In the genomic region with DNA sequence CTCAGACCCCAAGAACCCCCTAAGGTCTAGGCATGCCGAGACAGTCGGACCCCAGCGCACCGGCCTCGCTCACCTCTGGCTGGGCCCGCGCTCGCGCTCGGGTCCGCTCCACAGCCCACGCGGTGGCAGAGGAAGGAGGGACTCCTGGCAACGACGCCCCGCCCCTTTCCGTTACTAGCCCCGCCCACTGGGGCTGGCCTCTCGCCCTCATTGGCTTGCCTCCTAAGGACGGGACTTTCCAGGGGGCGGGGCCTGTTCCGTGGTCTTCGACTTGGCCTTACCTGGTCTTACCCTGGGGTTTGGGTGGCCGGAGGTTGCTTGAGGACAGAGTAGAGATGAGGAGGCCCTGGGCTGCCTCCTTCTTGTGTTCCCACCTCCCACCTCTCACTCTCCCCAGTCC, we compare ENCODE assay signal across 24 mouse cellular contexts. TPM values are rescaled to one million over a fixed set of nuclear protein-coding genes. Genes with fewer than 3 reads are reported as not detected.
A peak's percentile ranks its signal among the peaks of the same experiment; 100 is the strongest.
DNase-seq lines count a peak whose midpoint lies in the region; ATAC-seq and TF ChIP-seq lines count a peak whose summit lies in the region.
"Had no signal": no experiment of that assay in that cellular context is flagged by ENCODE, and none has a peak within 500 bp of the region (broad histone marks: within the 10 kb centered on the region; RNA-seq: fewer than 3 reads in every experiment).

A gene (minus strand): TSS at position 386 of the 400 bp plus-strand sequence.

- no peak within 1 kb of the TSS for H3K27ac ChIP-seq in heart, embryonic 12.5 days (ENCODE audit: poor library complexity, severe bottlenecking)
- no peak within 1 kb of the TSS for H3K27ac ChIP-seq in liver, embryonic 11.5 days (ENCODE audit: low read depth, low read length)
- H3K27ac ChIP-seq in liver, postnatal 0 days (ENCODE audit: low read depth), result no peak within 1 kb of the TSS
- H3K27ac ChIP-seq: embryonic facial prominence, embryonic 15.5 days; gastrocnemius, adult 2 months had no signal

- H3K4me2 ChIP-seq in heart, embryonic 12.5 days, result no peak within 1 kb of the TSS
- no peak within 1 kb of the TSS for H3K4me2 ChIP-seq in liver, embryonic 11.5 days
- no peak within 1 kb of the TSS for H3K4me2 ChIP-seq in liver, postnatal 0 days (ENCODE audit: low read depth, low read length)
- H3K4me2 ChIP-seq: embryonic facial prominence, embryonic 15.5 days; lung, embryonic 14.5 days had no signal

- H3K36me3 ChIP-seq in heart, embryonic 12.5 days, result no peaks in the 10 kb centered on the region
- H3K36me3 ChIP-seq in liver, embryonic 11.5 days (ENCODE audit: control insufficient read depth, insufficient read depth, low read length), result no peaks in the 10 kb centered on the region
- no peaks in the 10 kb centered on the region for H3K36me3 ChIP-seq in liver, postnatal 0 days (replicated peaks; ENCODE audit: insufficient read depth, low read length)
- H3K36me3 ChIP-seq: embryonic facial prominence, embryonic 15.5 days had no signal

- no peak for TF ChIP-seq EP300 in liver, postnatal 0 days (IDR thresholded peaks at IDR 0.05; ENCODE audit: low read depth)

- no peak for TF ChIP-seq CTCF in liver, postnatal 0 days (IDR thresholded peaks at IDR 0.05; ENCODE audit: low read depth)

- 0 out of 2 replicates have a peak, but pooled peaks have one; percentile 24 for ATAC-seq in heart, embryonic 12.5 days (ENCODE audit: insufficient number of reproducible peaks, low FRiP score)
- ATAC-seq in liver, embryonic 11.5 days (replicated peaks; ENCODE audit: low FRiP score), result 0 out of 2 replicates have a peak, but pooled peaks have one; percentile 26
- no peak for ATAC-seq in liver, postnatal 0 days
- ATAC-seq: activated CD4-positive, CD25-positive, alpha-beta regulatory T cell, adult 4 months had no signal

- no peak within 1 kb of the TSS for H3K4me3 ChIP-seq in heart, embryonic 12.5 days
- no peak within 1 kb of the TSS for H3K4me3 ChIP-seq in liver, embryonic 11.5 days (ENCODE audit: low read depth, low read length)
- no peak within 1 kb of the TSS for H3K4me3 ChIP-seq in liver, postnatal 0 days (ENCODE audit: low read depth, low read length)
- H3K4me3 ChIP-seq: embryonic facial prominence, embryonic 15.5 days; gastrocnemius, adult 2 months had no signal

- peaks cover 30% of the 10 kb centered on the region for H3K9me3 ChIP-seq in heart, embryonic 12.5 days (replicated peaks)
- 0 out of 2 replicates have a peak, but pooled peaks cover 3% of the 10 kb centered on the region for H3K9me3 ChIP-seq in liver, embryonic 11.5 days (ENCODE audit: control insufficient read depth, low read length)
- H3K9me3 ChIP-seq in liver, postnatal 0 days (ENCODE audit: low read length), result peaks cover 5% of the 10 kb centered on the region; the same call in 1 of the 2 replicates

- 80% methylated on average over 24 of the region's 24 CpGs for WGBS in heart, embryonic 12.5 days
- 73% methylated on average over 23 of the region's 24 CpGs for WGBS in liver, embryonic 11.5 days
- WGBS in liver, postnatal 0 days (ENCODE audit: insufficient replicate concordance), result 83% methylated on average over 24 of the region's 24 CpGs

- DNase-seq in heart, adult 11 months, result no peak
- no peak for DNase-seq in liver, embryonic 11.5 days (ENCODE audit: low spot score)
- DNase-seq in liver, postnatal 0 days, result no peak
- DNase-seq in ZHBTc4 (ENCODE audit: low read depth, low spot score), result peak; percentile 89
- DNase-seq in testis, postnatal 14 days (ENCODE audit: low spot score), result peak; percentile 97
- DNase-seq in thymus, postnatal 4 days, result no peak
- DNase-seq: adrenal gland, postnatal 25 days; cerebellum, adult 11 months; cerebellum, postnatal 10 days; gastrocnemius, adult 2 months; heart, postnatal 10 days; kidney, adult 8-10 months; layer of hippocampus, postnatal 36 days; lung, embryonic 14.5 days; lung, postnatal 4 days; retina, postnatal 1 day; right cerebral cortex, postnatal 4 days; thymus, adult 18-20 months had no signal

- H3K4me1 ChIP-seq in heart, embryonic 12.5 days (replicated peaks), result peaks cover 4% of the 10 kb centered on the region; the same call in 1 of the 2 replicates
- no peaks in the 10 kb centered on the region for H3K4me1 ChIP-seq in liver, embryonic 11.5 days (replicated peaks; ENCODE audit: control insufficient read depth, insufficient read depth, low read length)
- H3K4me1 ChIP-seq in liver, postnatal 0 days (ENCODE audit: insufficient read depth), result peaks cover under 1% of the 10 kb centered on the region; the same call in 1 of the 2 replicates
- H3K4me1 ChIP-seq: embryonic facial prominence, embryonic 15.5 days had no signal

- no peaks in the 10 kb centered on the region for H3K27me3 ChIP-seq in heart, embryonic 12.5 days (replicated peaks)
- H3K27me3 ChIP-seq in liver, embryonic 11.5 days (replicated peaks; ENCODE audit: control insufficient read depth, insufficient read depth, low read length), result no peaks in the 10 kb centered on the region
- H3K27me3 ChIP-seq in liver, postnatal 0 days (ENCODE audit: insufficient read depth, low read length), result no peaks in the 10 kb centered on the region
- H3K27me3 ChIP-seq: embryonic facial prominence, embryonic 15.5 days had no signal

- no peak within 1 kb of the TSS for H3K9ac ChIP-seq in heart, embryonic 12.5 days
- no peak within 1 kb of the TSS for H3K9ac ChIP-seq in liver, embryonic 11.5 days (ENCODE audit: low read depth, low read length)
- no peak within 1 kb of the TSS for H3K9ac ChIP-seq in liver, postnatal 0 days (replicated peaks)
- H3K9ac ChIP-seq: embryonic facial prominence, embryonic 15.5 days; lung, embryonic 14.5 days had no signal

RNA-seq across cellular contexts. Expression of the gene that starts here (rescaled TPM):
- polyA plus RNA-seq in heart, embryonic 12.5 days (2016; fragmentation: Nextera tagmentation; extraction: Ambion mirVana), result not detected in 2 replicates
- polyA plus RNA-seq in liver, embryonic 11.5 days (2014; fragmentation: Nextera tagmentation; extraction: Ambion mirVana), result not detected in 2 replicates
- polyA plus RNA-seq in liver, postnatal 0 days (2015; fragmentation: Nextera tagmentation; extraction: Ambion mirVana), result not detected in 2 replicates
- polyA plus RNA-seq: activated CD4-positive, CD25-positive, alpha-beta regulatory T cell, adult 4 months; embryonic facial prominence, embryonic 15.5 days; gonadal fat pad, adult 2 months; hindbrain, embryonic 11.5 days; liver, adult 2 months; lung, embryonic 14.5 days had no signal

Comparison
In these comparisons a context has a peak if more than half of its experiments do, and no peak if none do; other contexts are left out.
1. Peak in ATAC-seq in heart, embryonic 12.5 days; RNA of the gene not detected or under 1 TPM.
2. Peak in ATAC-seq in liver, embryonic 11.5 days; RNA of the gene not detected or under 1 TPM.
3. DNase-seq: peak in ZHBTc4 (single experiment) and testis, postnatal 14 days (single experiment); none in heart, adult 11 months (single experiment), liver, embryonic 11.5 days (single experiment), liver, postnatal 0 days (single experiment) and thymus, postnatal 4 days (single experiment).